Mouse (Mus musculus) macrophage (primary cell): ENCODE data around the gene Gm4301. TPM values are rescaled to one million over a fixed set of nuclear protein-coding genes. Genes with fewer than 3 reads are reported as not detected.
"Not testable (repeated sequence)": the region's sequence is repeated elsewhere in the genome, so short reads cannot be mapped to it uniquely, and the experiment has no call there.

ENCODE experiments used
- H3K27ac ChIP-seq: fragments of 350-480 bp; formaldehyde crosslinking; 2 replicates; pipeline ENCODE4 v1.9.0; 2021
- H3K36me3 ChIP-seq: fragments of 350-480 bp; formaldehyde crosslinking; 2 replicates; pipeline ENCODE4 v1.9.0; 2021; ENCODE audit errors: inconsistent target
- H3K4me3 ChIP-seq: fragments of 350-480 bp; formaldehyde crosslinking; 2 replicates; pipeline ENCODE4 v1.9.0; 2021; ENCODE audit errors: inconsistent target
- H3K79me2 ChIP-seq: fragments of 350-480 bp; formaldehyde crosslinking; 2 replicates; pipeline ENCODE4 v1.9.0; 2021; ENCODE audit errors: inconsistent target
- WGBS: methylation state at CpG from one replicate; pipeline ENCODE4 v1.1.7; 2026; ENCODE audit warnings: inconsistent platforms; ENCODE audit not compliant: missing documents; 5-methylcytosine and 5-hydroxymethylcytosine counted together
- polyA plus RNA-seq: library from polyadenylated mRNA; stranded (reverse); fragments of 250-400 nt; gene quantifications from 3 replicates; pipeline ENCODE4 v1.2.4, GENCODE M21; 2018; ENCODE audit warnings: inconsistent platforms
- total RNA-seq, 78 experiments: library from RNA; depleted of rRNA; stranded (reverse); fragments of 250-400 nt; gene quantifications; 1 replicate in 9 of 78; 2 replicates in 24 of 78; 3 replicates in 43 of 78; 4 replicates in 2 of 78; pipeline ENCODE4 v1.2.4; 2018; ENCODE audit warnings: inconsistent platforms in 56 of 78

Gene Gm4301
- total RNA-seq (2018; cell fraction: chromatin; rRNA removed), result not detected
- not detected for total RNA-seq (2018; cell fraction: cytosol; rRNA removed)
- total RNA-seq (2018; cell fraction: nucleus; rRNA removed), result not detected
- not detected in 3 replicates for polyA plus RNA-seq

- whole genome bisulfite sequencing, result no CpG with 5 or more reads among the region's 2 CpGs
- not testable (repeated sequence) for H3K4me3 ChIP-seq, H3K36me3 ChIP-seq, H3K79me2 ChIP-seq, H3K27ac ChIP-seq
These were observed at the start of gene Gm4301 for GRCm38 (mm10) chr10:100335376-100335775. Gene Gm4301 (plus strand): TSS chr10:100335676.

- Histone ChIP-seq H3K79me2 (no peaks in the 10 kb centered on the region), H3K4me3 (no peak overlapping the region), H3K36me3 (no peaks in the 10 kb centered on the region), H3K27ac (no peak overlapping the region)
- 90% methylated on average over 2 of the region's 2 CpGs for WGBS
These were observed 39.4 kb upstream of the Gm4301 start for GRCm38 (mm10) chr10:100296105-100296504.

- H3K27ac ChIP-seq, H3K4me3 ChIP-seq, H3K79me2 ChIP-seq, H3K36me3 ChIP-seq: not testable (repeated sequence)
These were observed 35.4 kb upstream of the Gm4301 start for GRCm38 (mm10) chr10:100300106-100300505.

DNA sequence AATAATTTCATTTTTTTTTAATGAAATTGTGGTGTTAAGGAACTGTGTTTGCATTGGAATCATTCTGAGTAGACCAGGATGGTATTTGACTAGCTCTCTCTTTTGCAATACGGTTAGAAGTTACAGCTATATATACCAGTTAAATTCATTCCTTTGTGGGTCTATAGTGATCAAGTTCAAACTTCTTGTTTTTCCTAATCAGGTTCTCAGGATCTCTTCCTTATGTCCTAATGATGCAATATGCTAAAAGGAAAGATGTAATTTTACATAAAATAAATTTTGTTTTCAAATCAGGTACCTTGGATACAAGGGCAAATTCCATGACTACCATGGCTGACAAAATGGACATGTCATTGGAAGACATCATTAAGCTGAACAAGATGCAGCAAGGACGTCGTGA lies 5.1 kb downstream of the Gm4301 start, which contains the start of gene Gm4302:
TSS of gene Gm4302 (plus strand) at position 301 of the 400 bp plus-strand sequence.
- no CpG with 5 or more reads among the region's 3 CpGs for WGBS
- not testable (repeated sequence) for H3K27ac ChIP-seq, H3K79me2 ChIP-seq, H3K4me3 ChIP-seq, H3K36me3 ChIP-seq

GRCm38 (mm10) chr10:100345672-100346071 lies 10.2 kb downstream of the Gm4301 start, which contains the start of gene Gm4303:
Gene Gm4303 (plus strand): TSS chr10:100345972.
- H3K27ac ChIP-seq, H3K4me3 ChIP-seq, H3K79me2 ChIP-seq, H3K36me3 ChIP-seq: not testable (repeated sequence)
- WGBS, result no CpG with 5 or more reads among the region's 3 CpGs

GRCm38 (mm10) chr10:100350793-100351192 lies 15.3 kb downstream of the Gm4301 start, which contains the start of gene Gm4305:
Gene Gm4305 (plus strand): TSS chr10:100351093.
- H3K27ac ChIP-seq, H3K79me2 ChIP-seq, H3K4me3 ChIP-seq, H3K36me3 ChIP-seq: not testable (repeated sequence)
- no CpG with 5 or more reads among the region's 3 CpGs for WGBS

DNA sequence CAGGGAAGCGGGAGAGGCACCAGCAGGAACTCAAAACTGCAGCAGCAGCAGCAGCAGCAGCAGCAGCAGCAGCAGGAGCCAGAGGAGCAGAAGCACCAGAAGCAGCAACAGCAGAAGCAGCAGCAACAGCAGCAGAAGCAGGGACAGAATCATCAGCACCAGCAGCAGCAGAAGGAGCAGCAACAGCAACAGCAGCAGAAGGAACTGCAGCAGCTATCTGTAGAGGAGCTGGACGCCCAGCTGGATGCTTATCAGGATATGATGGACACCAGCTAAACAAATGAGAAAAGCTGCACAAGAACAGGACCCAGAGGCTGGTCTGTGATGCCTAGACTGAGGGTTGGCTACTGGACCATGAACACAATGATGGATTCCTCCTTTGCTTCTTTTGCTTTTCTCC lies 21.4 kb downstream of the Gm4301 start:
- H3K36me3 ChIP-seq, H3K27ac ChIP-seq, H3K4me3 ChIP-seq, H3K79me2 ChIP-seq: not testable (repeated sequence)
- WGBS, result 60% methylated on average over 1 of the region's 2 CpGs

- not testable (repeated sequence) for H3K36me3 ChIP-seq, H3K79me2 ChIP-seq, H3K4me3 ChIP-seq, H3K27ac ChIP-seq
- no CpG with 5 or more reads among the region's 3 CpGs for WGBS
These were observed 25.6 kb downstream of the Gm4301 start, which contains the start of gene Gm4307 for GRCm38 (mm10) chr10:100361038-100361437. Gene Gm4307 (plus strand): TSS chr10:100361338.

DNA sequence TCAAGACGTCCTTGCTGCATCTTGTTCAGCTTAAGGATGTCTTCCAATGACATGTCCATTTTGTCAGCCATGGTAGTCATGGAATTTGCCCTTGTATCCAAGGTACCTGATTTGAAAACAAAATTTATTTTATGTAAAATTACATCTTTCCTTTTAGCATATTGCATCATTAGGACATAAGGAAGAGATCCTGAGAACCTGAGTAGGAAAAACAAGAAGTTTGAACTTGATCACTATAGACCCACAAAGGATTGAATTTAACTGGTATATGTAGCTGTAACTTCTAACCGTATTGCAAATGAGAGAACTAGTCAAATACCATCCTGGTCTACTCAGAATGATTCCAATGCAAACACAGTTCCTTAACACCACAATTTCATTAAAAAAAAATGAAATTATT lies 47.0 kb downstream of the Gm4301 start, which contains the start of gene Gm4312:
TSS of gene Gm4312 (minus strand) at position 101 of the 400 bp plus-strand sequence.
- not testable (repeated sequence) for H3K4me3 ChIP-seq, H3K79me2 ChIP-seq, H3K36me3 ChIP-seq, H3K27ac ChIP-seq
- no CpG with 5 or more reads among the region's 2 CpGs for WGBS

Other genes with a start within 250 kb of the Gm4301 start
- not detected in 3 replicates for gene Gm4302, start 5.2 kb downstream of the Gm4301 start, polyA plus RNA-seq
- gene Gm4303, start 10.3 kb downstream of the Gm4301 start, polyA plus RNA-seq, result not detected in 3 replicates
- not detected in 3 replicates for gene Gm4305, start 15.4 kb downstream of the Gm4301 start, polyA plus RNA-seq
- gene Gm4307, start 25.7 kb downstream of the Gm4301 start, polyA plus RNA-seq, result not detected in 3 replicates
- not detected in 3 replicates for gene Gm4312, start 46.9 kb downstream of the Gm4301 start, polyA plus RNA-seq
- gene Tmtc3, start 151.7 kb downstream of the Gm4301 start, polyA plus RNA-seq, result 7.3 to 10.6 TPM (median 9.0 TPM) in 3 replicates
- gene Cep290, start 151.9 kb downstream of the Gm4301 start, polyA plus RNA-seq, result 2.9 to 5.7 TPM (median 5.4 TPM) in 3 replicates